Mouse (Mus musculus) ovary, adult 18-20 months (tissue): Measurements from ENCODE around the gene Lce1a1.
"Not testable (repeated sequence)": the region's sequence is repeated elsewhere in the genome, so short reads cannot be mapped to it uniquely, and the experiment has no call there.

Source experiments
- DNase-seq: peaks from one replicate; pipeline ENCODE4 v3.0.0; 2022; ENCODE audit warnings: low spot score, mixed read lengths

Lce1a1 gene

GRCm38 (mm10) chr3:92648207-92648606, at the start of gene Lce1a1:
TSS of gene Lce1a1 (minus strand) at chr3:92648307.
- no peak for DNase-seq

DNA sequence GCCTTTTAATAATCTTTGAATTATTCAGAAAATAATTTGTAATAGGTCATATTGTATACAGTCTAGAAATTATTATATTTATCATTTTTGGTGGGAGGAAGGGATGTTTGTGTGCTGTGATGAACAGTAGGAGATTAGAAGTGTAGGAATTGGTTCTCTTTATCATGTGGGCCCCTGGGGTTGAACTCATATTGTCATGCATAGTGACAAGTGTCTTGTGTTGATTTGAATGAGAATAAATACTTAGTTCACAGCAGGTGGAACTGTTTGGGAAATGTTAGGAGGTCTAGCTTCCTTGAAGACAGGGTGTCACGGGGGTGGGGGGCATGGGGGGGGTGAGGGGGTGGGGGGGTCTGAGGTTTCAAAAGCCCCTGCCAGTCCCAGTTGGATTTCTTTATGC, 46.5 kb upstream of the Lce1a1 start:
- no peak for DNase-seq

DNA sequence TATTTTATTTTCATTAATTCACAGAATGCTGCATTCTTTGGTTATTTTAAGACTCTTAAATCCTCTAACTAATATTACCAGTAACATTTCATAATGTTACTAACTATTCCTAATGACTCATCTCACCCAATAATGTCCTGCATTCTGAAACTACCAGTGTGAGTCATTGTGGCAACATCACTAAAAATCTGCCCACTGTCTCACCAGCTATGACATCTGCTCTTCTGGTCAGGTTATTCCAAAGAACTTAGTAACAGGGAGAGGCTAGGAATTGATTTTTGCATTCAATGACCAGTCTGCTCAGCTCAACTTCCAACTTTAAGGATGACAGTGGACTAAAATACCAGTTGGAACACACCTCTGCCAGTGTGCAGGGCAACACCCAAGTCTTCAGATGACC, 43.6 kb upstream of the Lce1a1 start:
- no peak for DNase-seq

DNA sequence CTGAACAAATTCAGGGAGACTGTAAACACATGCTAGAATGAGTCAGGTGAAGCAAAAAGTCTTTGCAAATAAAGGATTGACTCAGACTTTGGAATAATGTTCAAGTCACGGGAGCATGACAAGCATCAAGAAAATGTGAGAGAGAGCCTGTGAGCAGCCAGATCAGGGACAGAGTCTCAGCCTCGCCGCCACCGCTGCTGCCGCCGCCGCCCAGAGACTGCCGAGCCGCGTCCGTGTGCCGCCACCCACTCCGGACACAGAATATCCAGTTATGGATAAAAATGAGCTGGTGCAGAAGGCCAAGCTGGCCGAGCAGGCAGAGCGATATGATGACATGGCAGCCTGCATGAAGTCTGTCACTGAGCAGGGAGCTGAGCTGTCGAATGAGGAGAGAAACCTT, 41.0 kb upstream of the Lce1a1 start:
- not testable (repeated sequence) for DNase-seq

- no peak for DNase-seq
Observed at GRCm38 (mm10) chr3:92687110-92687509, 39.0 kb upstream of the Lce1a1 start, which contains the start of gene Lce1d. TSS of gene Lce1d (minus strand) at chr3:92687210.

- no peak for DNase-seq
Observed at GRCm38 (mm10) chr3:92678947-92679346, 30.8 kb upstream of the Lce1a1 start, which contains the start of gene Lce1c. TSS of gene Lce1c (plus strand) at chr3:92679247.

DNA sequence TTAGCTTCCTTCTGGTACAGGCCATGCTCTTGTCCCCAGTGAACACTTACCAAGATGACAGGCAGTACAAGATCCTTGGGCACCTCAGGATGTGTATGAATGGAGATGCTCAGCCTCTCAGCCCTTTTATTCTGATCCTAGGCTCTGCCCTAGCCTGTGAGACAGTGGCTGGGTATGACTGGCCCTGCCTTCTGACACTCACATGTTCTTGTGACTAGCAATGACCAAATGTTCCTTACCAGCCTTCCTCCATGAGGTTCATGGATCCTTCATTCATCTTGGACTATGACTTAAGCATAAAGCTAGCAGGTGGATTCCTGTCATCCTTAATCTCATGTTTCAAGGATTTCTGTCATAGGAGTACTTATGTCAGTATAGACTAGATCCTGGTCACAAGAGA, 22.1 kb upstream of the Lce1a1 start, which contains the start of gene Lce1a2:
Gene Lce1a2, minus strand, starts transcription at position 101 of the 400 bp plus-strand sequence.
- no peak for DNase-seq

DNA sequence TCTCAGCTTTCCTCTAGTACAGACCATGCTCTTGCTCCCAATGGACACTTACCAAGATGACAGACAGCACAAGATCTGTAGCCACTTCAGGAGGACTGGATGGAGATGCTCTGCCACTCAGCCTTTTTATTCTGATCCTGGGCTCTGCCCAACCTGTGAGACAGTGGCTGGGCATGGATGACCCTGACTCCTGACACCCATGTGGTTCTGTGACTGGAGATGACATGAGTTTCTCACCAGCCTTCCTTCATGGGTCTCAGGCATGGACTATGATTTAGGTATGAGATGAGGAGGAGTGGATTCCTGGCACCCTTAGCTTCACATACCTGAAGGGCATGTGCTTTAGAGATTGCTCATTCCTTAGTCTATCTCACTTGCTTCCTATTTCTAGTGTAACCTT, 8.7 kb upstream of the Lce1a1 start, which contains the start of gene Lce1b:
Gene Lce1b, minus strand, starts transcription at position 101 of the 400 bp plus-strand sequence.
- no peak for DNase-seq

GRCm38 (mm10) chr3:92639854-92640253, 8.3 kb downstream of the Lce1a1 start:
- DNase-seq, result no peak

DNA sequence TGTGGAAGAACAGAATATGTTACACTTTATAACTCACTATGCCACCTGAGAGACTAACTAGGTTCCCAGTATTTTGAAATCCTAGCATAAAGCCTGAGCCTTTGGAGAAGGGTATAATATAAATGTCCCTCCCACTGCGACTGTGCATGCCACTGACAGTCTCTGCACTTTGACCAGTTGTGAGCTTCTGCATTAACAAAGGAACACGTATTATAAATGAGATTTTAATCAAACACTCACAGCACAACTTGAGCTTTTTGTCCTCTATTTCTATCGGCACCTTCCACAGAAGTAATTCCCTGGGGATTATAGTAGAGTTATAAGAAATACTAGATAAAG, 9.5 kb downstream of the Lce1a1 start:
- DNase-seq, result no peak

DNA sequence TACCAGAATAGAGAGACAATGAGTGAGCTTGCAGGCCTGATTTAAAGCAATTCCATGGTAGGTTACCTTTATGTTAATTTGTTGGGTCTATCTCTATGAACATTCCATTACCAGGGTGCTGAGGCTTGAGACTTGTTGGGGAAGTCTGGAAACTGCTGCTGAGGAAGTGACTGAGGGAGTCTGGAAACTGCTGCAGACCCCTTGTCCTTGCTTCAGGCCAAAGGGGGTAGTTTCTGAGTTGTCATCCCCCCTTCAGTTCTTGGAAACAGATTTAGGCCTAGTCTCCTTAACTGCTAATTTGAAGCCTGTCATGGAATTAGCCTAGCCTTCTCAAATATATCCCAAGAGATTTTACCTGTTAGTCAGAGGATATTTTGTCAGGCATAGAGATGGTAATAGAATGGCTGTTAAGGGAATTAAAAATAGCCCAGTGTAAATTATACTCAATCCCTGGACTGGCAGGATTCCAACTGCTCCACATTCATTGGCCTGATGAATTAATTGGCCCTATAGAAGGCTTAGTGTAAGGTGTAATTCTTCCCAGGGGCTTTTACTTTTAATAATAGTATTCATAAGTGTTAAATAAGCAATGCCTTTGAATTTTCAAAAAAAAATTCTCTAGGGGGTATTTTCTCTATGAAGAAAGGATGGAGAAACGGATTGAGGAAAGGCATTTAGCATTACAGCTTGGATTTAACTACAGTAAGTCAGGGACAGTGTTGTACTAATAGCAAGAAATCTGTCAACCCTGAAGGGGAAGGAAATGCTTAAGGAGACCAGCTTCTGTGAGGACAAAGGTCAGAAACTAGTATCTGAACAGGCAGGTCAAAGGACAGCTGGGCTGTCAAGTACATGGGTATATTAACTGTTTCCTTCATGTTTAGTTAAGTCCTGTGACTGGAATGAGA, 10.1 kb downstream of the Lce1a1 start:
- DNase-seq, result no peak

DNA sequence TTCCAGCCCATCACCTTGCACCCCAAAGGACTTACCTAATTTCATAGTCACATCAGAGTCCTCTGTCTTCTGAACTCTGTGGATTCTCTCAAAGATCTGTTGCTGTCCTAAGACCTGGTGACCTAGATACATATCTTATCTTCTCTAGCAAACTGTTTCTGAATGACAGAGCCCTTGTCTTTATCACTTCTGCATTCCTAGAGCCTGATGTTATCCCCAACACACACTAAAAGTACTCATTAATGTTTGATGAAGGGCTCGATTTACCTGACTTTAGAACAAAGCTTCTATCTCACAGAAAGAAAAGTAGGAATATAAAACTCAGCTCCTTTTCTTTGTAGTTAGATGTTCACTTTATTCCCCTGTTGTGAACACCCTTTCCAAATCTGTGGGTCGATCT, 26.5 kb downstream of the Lce1a1 start, which contains the start of gene Lce6a:
Gene Lce6a, minus strand, starts transcription at position 101 of the 400 bp plus-strand sequence.
- DNase-seq, result no peak

DNA sequence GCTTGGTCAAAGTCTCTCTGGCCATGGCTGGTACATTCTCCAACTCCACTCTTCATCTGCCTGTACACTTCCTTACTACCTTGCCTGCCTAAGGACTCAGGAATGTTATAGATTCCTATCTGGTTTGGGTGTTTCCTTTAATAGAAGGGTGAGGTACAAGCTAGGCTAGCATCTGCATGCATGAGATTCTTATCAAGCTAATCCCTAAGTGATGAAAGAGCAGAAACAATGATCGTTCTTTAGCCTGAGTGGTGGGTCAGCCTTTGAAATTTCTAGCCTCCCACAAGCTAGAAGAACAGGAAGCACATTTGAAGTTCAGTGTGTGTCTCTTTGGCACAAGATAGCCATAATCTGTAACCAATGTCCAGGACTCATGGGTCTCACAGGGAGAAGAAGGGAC, 38.3 kb downstream of the Lce1a1 start:
- no peak for DNase-seq

DNA sequence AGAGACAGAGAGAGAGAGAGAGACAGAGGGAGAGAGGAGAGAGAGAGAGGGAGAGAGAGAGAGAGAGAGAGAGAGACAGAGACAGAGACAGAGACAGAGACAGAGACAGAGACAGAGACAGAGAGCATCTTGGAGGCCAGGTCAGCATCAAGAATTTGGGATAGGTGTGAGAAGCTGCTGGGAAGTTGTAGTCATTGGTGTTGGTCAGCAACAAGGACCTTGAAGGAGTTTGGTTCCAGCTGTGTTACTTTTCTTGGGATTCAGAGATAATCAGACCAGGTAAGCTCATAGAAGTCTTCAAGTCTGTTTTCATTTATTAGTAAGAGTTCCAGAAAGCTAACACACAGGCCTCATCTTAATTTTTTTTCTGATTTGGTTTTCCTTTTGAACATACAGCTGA, 40.7 kb downstream of the Lce1a1 start, which contains the start of gene 2210017I01Rik:
Gene 2210017I01Rik, minus strand, starts transcription at position 101 of the 400 bp plus-strand sequence.
- no peak for DNase-seq

DNA sequence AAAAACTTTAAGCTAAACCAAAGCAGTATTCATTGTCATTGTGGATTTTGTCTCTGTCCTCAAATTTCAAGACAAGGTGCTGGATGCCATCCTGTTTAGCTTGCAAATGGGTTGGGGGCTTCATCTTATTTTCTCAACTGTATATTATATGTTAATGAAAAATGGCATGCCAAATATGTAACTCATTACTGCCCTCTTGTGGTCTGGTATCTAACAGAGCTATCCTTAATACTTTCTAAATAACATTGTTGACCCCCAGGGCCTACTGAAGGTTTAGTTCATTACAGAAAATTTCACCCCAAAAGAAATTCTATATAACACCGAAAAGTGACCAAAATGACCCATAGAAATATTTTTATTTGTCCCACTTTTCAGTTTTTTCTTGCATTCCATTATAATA, 45.9 kb downstream of the Lce1a1 start:
- no peak for DNase-seq

DNA sequence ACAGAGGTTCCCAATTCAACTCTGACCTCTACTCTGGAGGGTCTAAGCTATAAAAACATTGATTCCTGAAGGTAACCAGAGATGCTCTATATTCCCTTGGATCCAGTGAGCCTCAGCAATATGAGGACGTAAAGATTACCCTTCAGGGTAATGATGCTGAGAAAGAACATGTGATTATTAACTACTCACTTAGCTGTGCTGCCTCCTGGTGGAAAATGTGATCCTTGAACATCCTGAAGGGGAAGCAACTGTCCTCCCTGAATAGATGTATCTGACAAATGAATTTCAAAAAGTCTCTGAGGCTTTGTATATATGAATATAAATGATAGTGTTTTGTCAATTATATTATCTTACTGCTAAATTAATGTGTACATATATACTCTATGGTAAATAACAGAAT, 47.7 kb downstream of the Lce1a1 start:
- DNase-seq, result no peak

GRCm38 (mm10) chr3:92599973-92600372, 48.1 kb downstream of the Lce1a1 start:
- DNase-seq, result no peak

GRCm38 (mm10) chr3:92598429-92598828, 49.7 kb downstream of the Lce1a1 start:
- DNase-seq, result no peak
